ENCODE assay signal across 8 mouse cellular contexts in the genomic region with DNA sequence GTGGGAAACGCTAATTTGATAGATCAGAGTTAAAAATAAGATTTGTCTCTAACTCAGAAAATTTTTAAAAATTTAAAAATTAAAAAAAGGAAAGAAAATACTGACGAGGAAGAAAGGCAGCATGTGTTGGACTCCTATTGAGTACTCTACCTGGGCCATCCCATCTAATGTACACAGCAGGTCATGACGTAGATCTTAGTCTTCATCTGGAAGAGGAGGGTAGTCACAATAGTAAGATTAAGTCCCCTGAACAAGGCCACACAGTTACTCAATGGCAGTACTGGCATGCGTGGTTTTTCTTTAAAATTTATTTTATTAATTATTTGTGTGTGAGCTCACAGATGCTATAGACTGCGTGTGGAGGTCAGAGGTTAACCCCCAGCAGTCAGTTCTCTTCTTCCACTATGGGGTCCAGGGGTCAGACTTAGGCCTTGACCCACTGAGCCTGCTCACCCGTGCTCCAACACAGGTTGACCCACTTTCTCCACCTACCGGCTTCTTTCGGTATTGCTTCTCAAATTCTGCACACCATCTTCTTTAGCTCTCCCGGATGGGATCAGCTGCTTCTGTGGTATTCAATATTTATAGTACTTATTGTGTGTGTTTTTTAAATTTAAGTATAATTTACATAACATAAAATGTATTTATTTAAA. TPM values are rescaled to one million over a fixed set of nuclear protein-coding genes. Genes with fewer than 3 reads are reported as not detected.
A peak's percentile ranks its signal among the peaks of the same experiment; 100 is the strongest.
DNase-seq lines count a peak whose midpoint lies in the region; ATAC-seq and TF ChIP-seq lines count a peak whose summit lies in the region.

No protein-coding gene starts in this region.

- H3K79me2 ChIP-seq in MEL (ENCODE audit: control insufficient read depth, insufficient read depth, low read length, poor library complexity) = no peaks in the 10 kb centered on the region

- TF ChIP-seq EP300 in MEL (IDR thresholded peaks at IDR 0.05; ENCODE audit: low read depth in 1 of 2, low read length in 2 of 2) = no peak
- no peak for TF ChIP-seq EP300 in liver, embryonic 14.5 days (IDR thresholded peaks at IDR 0.05; ENCODE audit: low read depth)

- H3K4me1 ChIP-seq in MEL (ENCODE audit: control insufficient read depth in 1 of 2, insufficient read depth in 2 of 2, low read length in 2 of 2) = peaks cover 2 to 7% of the 10 kb centered on the region in 2 experiments
- H3K4me1 ChIP-seq in liver, embryonic 14.5 days (replicated peaks; ENCODE audit: control insufficient read depth in 2 of 2, insufficient read depth in 2 of 2, low read length in 1 of 2) = peaks cover 0 to 2% of the 10 kb centered on the region in 2 experiments; a peak in 1 of 4 replicates
- no peaks in the 10 kb centered on the region for H3K4me1 ChIP-seq in neural tube, embryonic 13.5 days (replicated peaks)

- H3K36me3 ChIP-seq in MEL (ENCODE audit: control insufficient read depth in 1 of 2, insufficient read depth in 2 of 2, low read length in 2 of 2) = peaks cover 0 to 4% of the 10 kb centered on the region in 2 experiments; a peak in 2 of 4 replicates
- no peaks in the 10 kb centered on the region for H3K36me3 ChIP-seq in liver, embryonic 14.5 days (replicated peaks; ENCODE audit: control insufficient read depth, insufficient read depth, low read depth)
- no peaks in the 10 kb centered on the region for H3K36me3 ChIP-seq in neural tube, embryonic 13.5 days

- no peak overlapping the region for H3K9ac ChIP-seq in MEL (ENCODE audit: control insufficient read depth, low read depth, low read length, poor library complexity, severe bottlenecking)
- no peak overlapping the region for H3K9ac ChIP-seq in liver, embryonic 14.5 days (replicated peaks)
- H3K9ac ChIP-seq in neural tube, embryonic 13.5 days = no peak overlapping the region

- 34% methylated on average over 9 of the region's 9 CpGs for WGBS in liver, embryonic 14.5 days (ENCODE audit: insufficient replicate concordance)
- WGBS in neural tube, embryonic 13.5 days = 44% methylated on average over 9 of the region's 9 CpGs

- peak; percentile 62 to 71 (median 70) for TF ChIP-seq CTCF in MEL (IDR thresholded peaks at IDR 0.05 in 2 of 3, conservative IDR thresholded peaks at IDR 0.05 in 1 of 3; ENCODE audit: control insufficient read depth in 1 of 3, insufficient read depth in 1 of 3, low read depth in 2 of 3, low read length in 3 of 3, poor library complexity in 1 of 3, severe bottlenecking in 1 of 3)
- peak; percentile 82 for TF ChIP-seq CTCF in liver, embryonic 14.5 days (IDR thresholded peaks at IDR 0.05; ENCODE audit: low read depth)

- no peaks in the 10 kb centered on the region for H3K9me3 ChIP-seq in MEL (replicated peaks; ENCODE audit: insufficient read depth, low read length)
- H3K9me3 ChIP-seq in liver, embryonic 14.5 days (ENCODE audit: control insufficient read depth, low read length) = no peaks in the 10 kb centered on the region
- H3K9me3 ChIP-seq in neural tube, embryonic 13.5 days = no peaks in the 10 kb centered on the region

- peak; percentile 76 to 77 for DNase-seq in B cell, adult 2 months
- DNase-seq in MEL (ENCODE audit: low read depth, low spot score) = peak; percentile 79
- DNase-seq in cerebellum, adult 8-10 months = peak; percentile 67
- DNase-seq in kidney, adult 8-10 months = peak; percentile 63 to 81
- peak in 2 of 3 experiments; percentile 47 to 58 for DNase-seq in liver, embryonic 14.5 days (ENCODE audit: low read depth in 3 of 3, low spot score in 3 of 3)
- DNase-seq in thymus, postnatal 14 days = peak; percentile 80

- H3K4me3 ChIP-seq in MEL (ENCODE audit: control insufficient read depth in 1 of 2, insufficient read depth in 1 of 2, low read depth in 2 of 2, low read length in 2 of 2) = no peak overlapping the region
- H3K4me3 ChIP-seq in liver, embryonic 14.5 days (ENCODE audit: insufficient read depth in 1 of 2, low read depth in 2 of 2, low read length in 2 of 2) = no peak overlapping the region
- no peak overlapping the region for H3K4me3 ChIP-seq in neural tube, embryonic 13.5 days

- no peak overlapping the region for H3K27ac ChIP-seq in MEL (ENCODE audit: control insufficient read depth, low read depth, low read length)
- H3K27ac ChIP-seq in liver, embryonic 14.5 days = no peak overlapping the region
- H3K27ac ChIP-seq in neural tube, embryonic 13.5 days (replicated peaks) = no peak overlapping the region

- no peaks in the 10 kb centered on the region for H3K27me3 ChIP-seq in MEL (ENCODE audit: control insufficient read depth in 1 of 2, insufficient read depth in 2 of 2, low read length in 2 of 2)
- H3K27me3 ChIP-seq in liver, embryonic 14.5 days (ENCODE audit: control insufficient read depth, insufficient read depth, low read length) = no peaks in the 10 kb centered on the region
- H3K27me3 ChIP-seq in neural tube, embryonic 13.5 days = no peaks in the 10 kb centered on the region

- peak; percentile 59 for TF ChIP-seq RAD21 in MEL (IDR thresholded peaks at IDR 0.05; ENCODE audit: low read depth, low read length)

- no peak overlapping the region for H3K4me2 ChIP-seq in liver, embryonic 14.5 days (ENCODE audit: low read depth)
- no peak overlapping the region for H3K4me2 ChIP-seq in neural tube, embryonic 13.5 days

- peak; percentile 73 for ATAC-seq in frontal cortex, adult (ENCODE audit: low TSS enrichment)
- 0 out of 2 replicates have a peak, but pooled peaks have one; percentile 33 for ATAC-seq in liver, embryonic 14.5 days (ENCODE audit: insufficient read depth)
- ATAC-seq in neural tube, embryonic 13.5 days (ENCODE audit: low read depth) = peak; percentile 34; the same call in 1 of the 2 replicates

- no peak for TF ChIP-seq POLR2A in MEL (IDR thresholded peaks at IDR 0.05; ENCODE audit: control insufficient read depth in 1 of 2, insufficient read depth in 1 of 2, low read depth in 1 of 2, low read length in 2 of 2, poor library complexity in 1 of 2)

TF ChIP-seq in MEL, 35 proteins besides CTCF, POLR2A, EP300 and RAD21:
- TF ChIP-seq GATA1 (IDR thresholded peaks at IDR 0.05; ENCODE audit: low read depth, low read length) (no peak), ELF1 (IDR thresholded peaks at IDR 0.05; ENCODE audit: low read depth, low read length) (no peak), TCF12 (IDR thresholded peaks at IDR 0.05; ENCODE audit: low read depth, low read length) (0 out of 2 replicates have a peak, but pooled peaks have one; percentile 13), ZC3H11A (IDR thresholded peaks at IDR 0.05; ENCODE audit: low read depth, low read length) (peak; percentile 43), SMC3 (IDR thresholded peaks at IDR 0.05; ENCODE audit: low read depth, low read length) (peak; percentile 69), ZKSCAN1 (IDR thresholded peaks at IDR 0.05; ENCODE audit: low read depth, low read length) (no peak), NRF1 (IDR thresholded peaks at IDR 0.05; ENCODE audit: insufficient read depth, low read depth, low read length, poor library complexity, severe bottlenecking) (peak; percentile 29; the same call in 1 of the 2 replicates)

RNA-seq across cellular contexts. Expression of a gene that starts 6.0 kb away (rescaled TPM):
- total RNA-seq in MEL (2012; rRNA removed) = 3.2 and 3.5 TPM in 2 replicates
- 10 to 100 TPM in 1 of 2 experiments, not detected in 1; 11.4 TPM for polyA plus RNA-seq in MEL (2012; ENCODE audit: insufficient read depth in 1 of 2, insufficient read length in 2 of 2, low read depth in 1 of 2, low replicate concordance in 2 of 2, missing spikeins in 1 of 2)
- 2.6 and 2.9 TPM in 2 replicates for polyA plus RNA-seq in liver, embryonic 14.5 days (2012; rRNA removed)
- 1.5 and 1.9 TPM in 2 replicates for polyA plus RNA-seq in liver, embryonic 14.5 days (2014; fragmentation: Nextera tagmentation; extraction: Ambion mirVana)
- 7.1 and 8.3 TPM in 2 replicates for polyA plus RNA-seq in neural tube, embryonic 13.5 days (2015; fragmentation: Nextera tagmentation; extraction: Ambion mirVana)

RNA-seq across cellular contexts. Expression of a gene that starts 20.3 kb away (rescaled TPM):
- 9.0 and 9.5 TPM in 2 replicates for total RNA-seq in MEL (2012; rRNA removed)
- 10 to 100 TPM in 1 of 2 experiments, not detected in 1; 18.3 TPM for polyA plus RNA-seq in MEL (2012; ENCODE audit: insufficient read depth in 1 of 2, insufficient read length in 2 of 2, low read depth in 1 of 2, low replicate concordance in 2 of 2, missing spikeins in 1 of 2)
- 3.4 and 4.6 TPM in 2 replicates for polyA plus RNA-seq in liver, embryonic 14.5 days (2012; rRNA removed)
- polyA plus RNA-seq in liver, embryonic 14.5 days (2014; fragmentation: Nextera tagmentation; extraction: Ambion mirVana) = 5.1 and 5.3 TPM in 2 replicates
- 24.9 and 28.1 TPM in 2 replicates for polyA plus RNA-seq in neural tube, embryonic 13.5 days (2015; fragmentation: Nextera tagmentation; extraction: Ambion mirVana)
